In genomic region chr8:119738129-119738907, GRCm38 (mm10) we compare ENCODE assay signal across 23 mouse cellular contexts. TPM values are rescaled to one million over a fixed set of nuclear protein-coding genes. Genes with fewer than 3 reads are reported as not detected.
DNase-seq lines count a peak whose midpoint lies in the region; ATAC-seq and TF ChIP-seq lines count a peak whose summit lies in the region.
"Had no signal": no experiment of that assay in that cellular context is flagged by ENCODE, and none has a peak within 500 bp of the region (broad histone marks: within the 10 kb centered on the region; RNA-seq: fewer than 3 reads in every experiment).

No protein-coding gene starts in this region.

- H3K9ac ChIP-seq in liver, postnatal 0 days (replicated peaks) = no peak overlapping the region
- no peak overlapping the region for H3K9ac ChIP-seq in liver, embryonic 14.5 days (replicated peaks)
- H3K9ac ChIP-seq: forebrain, embryonic 13.5 days; heart, embryonic 15.5 days; hindbrain, embryonic 14.5 days had no signal

- TF ChIP-seq CTCF in liver, postnatal 0 days (IDR thresholded peaks at IDR 0.05; ENCODE audit: low read depth) = no peak
- TF ChIP-seq CTCF in liver, embryonic 14.5 days (IDR thresholded peaks at IDR 0.05; ENCODE audit: low read depth) = no peak

- H3K27me3 ChIP-seq in liver, postnatal 0 days (ENCODE audit: insufficient read depth, low read length) = no peaks in the 10 kb centered on the region
- H3K27me3 ChIP-seq in liver, embryonic 14.5 days (ENCODE audit: control insufficient read depth, insufficient read depth, low read length) = no peaks in the 10 kb centered on the region
- H3K27me3 ChIP-seq: forebrain, embryonic 13.5 days; heart, embryonic 15.5 days had no signal

- WGBS in liver, postnatal 0 days (ENCODE audit: insufficient replicate concordance) = 58% methylated on average over 19 of the region's 19 CpGs
- 46% methylated on average over 19 of the region's 19 CpGs for WGBS in liver, embryonic 14.5 days (ENCODE audit: insufficient replicate concordance)

- no peak overlapping the region for H3K4me2 ChIP-seq in liver, postnatal 0 days (ENCODE audit: low read depth, low read length)
- no peak overlapping the region for H3K4me2 ChIP-seq in liver, embryonic 14.5 days (ENCODE audit: low read depth)
- H3K4me2 ChIP-seq: forebrain, embryonic 13.5 days; heart, embryonic 11.5 days; heart, embryonic 15.5 days; hindbrain, embryonic 14.5 days had no signal

- no peak for ATAC-seq in liver, postnatal 0 days
- ATAC-seq in liver, embryonic 14.5 days (ENCODE audit: insufficient read depth) = peak; percentile 50; the same call in 1 of the 2 replicates
- peak; percentile 51 for ATAC-seq in megakaryocyte-erythroid progenitor cell, adult 5-6 weeks (replicated peaks; ENCODE audit: low FRiP score, low TSS enrichment, poor library complexity, severe bottlenecking)
- ATAC-seq: CD4-positive, CD25-positive, alpha-beta regulatory T cell, adult 4 months; forebrain, embryonic 13.5 days had no signal

- intact Hi-C loops in heart, postnatal 25 days (cut with DNase I) = no loop called here

- no peaks in the 10 kb centered on the region for H3K36me3 ChIP-seq in liver, postnatal 0 days (replicated peaks; ENCODE audit: insufficient read depth, low read length)
- H3K36me3 ChIP-seq in liver, embryonic 14.5 days (replicated peaks; ENCODE audit: control insufficient read depth, insufficient read depth, low read depth) = no peaks in the 10 kb centered on the region
- H3K36me3 ChIP-seq: embryonic facial prominence, embryonic 10.5 days; G1E; heart, embryonic 15.5 days had no signal

- peak; percentile 93 for DNase-seq in heart, adult 11 months
- DNase-seq in heart, postnatal 25 days (ENCODE audit: low spot score) = no peak
- DNase-seq in liver = peak; percentile 17
- DNase-seq in liver, postnatal 0 days = no peak
- no peak for DNase-seq in liver, embryonic 14.5 days (ENCODE audit: low read depth in 3 of 3, low spot score in 3 of 3)
- no peak for DNase-seq in right cerebral cortex, postnatal 25 days
- DNase-seq in kidney, postnatal 25 days = no peak
- DNase-seq: adrenal gland, postnatal 10 days; B cell, adult 2 months; cerebellum, adult 2 months; cerebellum, postnatal 10 days; gastrocnemius, adult 2 months; gastrocnemius, postnatal 25 days; heart, postnatal 4 days had no signal

- H3K27ac ChIP-seq in liver, postnatal 0 days (ENCODE audit: low read depth) = no peak overlapping the region
- H3K27ac ChIP-seq in liver, embryonic 14.5 days = no peak overlapping the region
- H3K27ac ChIP-seq: embryonic facial prominence, embryonic 10.5 days; forebrain, embryonic 13.5 days; gastrocnemius, adult 2 months; heart, embryonic 15.5 days; hindbrain, embryonic 14.5 days had no signal

- TF ChIP-seq EP300 in liver, postnatal 0 days (IDR thresholded peaks at IDR 0.05; ENCODE audit: low read depth) = no peak
- TF ChIP-seq EP300 in liver, embryonic 14.5 days (IDR thresholded peaks at IDR 0.05; ENCODE audit: low read depth) = no peak

- H3K4me1 ChIP-seq in liver, postnatal 0 days (ENCODE audit: insufficient read depth) = no peaks in the 10 kb centered on the region
- peaks cover 0 to 4% of the 10 kb centered on the region in 2 experiments; a peak in 2 of 4 replicates for H3K4me1 ChIP-seq in liver, embryonic 14.5 days (replicated peaks; ENCODE audit: control insufficient read depth in 2 of 2, insufficient read depth in 2 of 2, low read length in 1 of 2)
- H3K4me1 ChIP-seq: forebrain, embryonic 13.5 days; heart, embryonic 15.5 days had no signal

- no peaks in the 10 kb centered on the region for H3K9me3 ChIP-seq in liver, postnatal 0 days (ENCODE audit: low read length)
- H3K9me3 ChIP-seq in liver, embryonic 14.5 days (ENCODE audit: control insufficient read depth, low read length) = no peaks in the 10 kb centered on the region
- H3K9me3 ChIP-seq: embryonic facial prominence, embryonic 10.5 days; forebrain, embryonic 13.5 days; G1E; heart, embryonic 15.5 days had no signal

- no peak overlapping the region for H3K4me3 ChIP-seq in liver, postnatal 0 days (ENCODE audit: low read depth, low read length)
- no peak overlapping the region for H3K4me3 ChIP-seq in liver, embryonic 14.5 days (ENCODE audit: insufficient read depth in 1 of 2, low read depth in 2 of 2, low read length in 2 of 2)
- H3K4me3 ChIP-seq: embryonic facial prominence, embryonic 10.5 days; forebrain, embryonic 13.5 days; gastrocnemius, adult 2 months; heart, embryonic 15.5 days had no signal

RNA-seq across cellular contexts. Expression of gene Atp2c2, which starts 38.5 kb away (rescaled TPM):
- total RNA-seq in heart, postnatal 25 days (2021) = not detected
- polyA plus RNA-seq in liver, postnatal 0 days (2015; fragmentation: Nextera tagmentation; extraction: Ambion mirVana) = 0.05 and 0.14 TPM in 2 replicates
- polyA plus RNA-seq in liver, embryonic 14.5 days (2012; rRNA removed) = 0.08 and 0.11 TPM in 2 replicates
- 0.08 and 0.10 TPM in 2 replicates for polyA plus RNA-seq in liver, embryonic 14.5 days (2014; fragmentation: Nextera tagmentation; extraction: Ambion mirVana)
- total RNA-seq in megakaryocyte-erythroid progenitor cell, adult 5-6 weeks (2014; fragmentation: Nextera tagmentation) = not detected in 2 replicates
- total RNA-seq in megakaryocyte-erythroid progenitor cell, adult 5-6 weeks (2017) = 0.56 TPM in 1 of 2 replicates, not detected in the other
- total RNA-seq: G1E; granulocyte monocyte progenitor cell, adult 5-6 weeks; heart, postnatal 4 days had no signal
- polyA plus RNA-seq: forebrain, embryonic 13.5 days; G1E had no signal

RNA-seq across cellular contexts. Expression of gene Tldc1, which starts 39.9 kb away (rescaled TPM):
- total RNA-seq in heart, postnatal 25 days (2021) = 10 to 100 TPM; 10.5 to 12.4 TPM
- polyA plus RNA-seq in liver, postnatal 0 days (2015; fragmentation: Nextera tagmentation; extraction: Ambion mirVana) = 4.3 and 4.6 TPM in 2 replicates
- polyA plus RNA-seq in liver, embryonic 14.5 days (2012; rRNA removed) = 2.7 and 2.8 TPM in 2 replicates
- polyA plus RNA-seq in liver, embryonic 14.5 days (2014; fragmentation: Nextera tagmentation; extraction: Ambion mirVana) = 1.3 and 2.0 TPM in 2 replicates
- total RNA-seq in megakaryocyte-erythroid progenitor cell, adult 5-6 weeks (2014; fragmentation: Nextera tagmentation) = 8.5 and 12.4 TPM in 2 replicates
- 5.7 and 11.5 TPM in 2 replicates for total RNA-seq in megakaryocyte-erythroid progenitor cell, adult 5-6 weeks (2017)

Comparison
In these comparisons a context has a peak if more than half of its experiments do, and no peak if none do; other contexts are left out.
1. DNase-seq: peak in heart, adult 11 months (single experiment) and liver (single experiment); none in heart, postnatal 25 days (single experiment), liver, postnatal 0 days (single experiment), liver, embryonic 14.5 days (0 of 3), right cerebral cortex, postnatal 25 days (single experiment) and kidney, postnatal 25 days (0 of 2).